Mouse (Mus musculus) cerebral cortex, adult 2 months (tissue): Measurements from ENCODE around the gene Col18a1.

Experiments
- WGBS: fragments of 180-500 bp; shearing (Covaris S2); methylation state at CpG from one replicate; pipeline ENCODE4 v1.1.7; 2018; 5-methylcytosine and 5-hydroxymethylcytosine counted together

The Col18a1 gene

GRCm38 (mm10) chr10:77038579-77039174 lies 127.7 kb downstream of the Col18a1 start:
- 78% methylated on average over 8 of the region's 8 CpGs for WGBS

GRCm38 (mm10) chr10:77035487-77035886 lies 130.9 kb downstream of the Col18a1 start:
- 53% methylated on average over 6 of the region's 6 CpGs for WGBS

- 1% methylated on average over 30 of the region's 30 CpGs for WGBS
Observed at GRCm38 (mm10) chr10:77033323-77034025, 132.9 kb downstream of the Col18a1 start.

- WGBS: 1% methylated on average over 49 of the region's 49 CpGs
Observed at GRCm38 (mm10) chr10:77032591-77033322, 133.6 kb downstream of the Col18a1 start.

GRCm38 (mm10) chr10:77031768-77032375 lies 134.5 kb downstream of the Col18a1 start, which contains the start of gene Slc19a1:
Slc19a1 (plus strand) TSS chr10:77032241.
- WGBS: 63% methylated on average over 13 of the region's 13 CpGs

GRCm38 (mm10) chr10:77030666-77031065 lies 135.7 kb downstream of the Col18a1 start:
- WGBS: 86% methylated on average over 5 of the region's 5 CpGs

- 93% methylated on average over 4 of the region's 4 CpGs for WGBS
Observed at GRCm38 (mm10) chr10:77029761-77030160, 136.6 kb downstream of the Col18a1 start.

GRCm38 (mm10) chr10:77028782-77029296 lies 137.5 kb downstream of the Col18a1 start:
- WGBS: 86% methylated on average over 6 of the region's 6 CpGs

GRCm38 (mm10) chr10:77026944-77027343 lies 139.4 kb downstream of the Col18a1 start:
- 94% methylated on average over 3 of the region's 3 CpGs for WGBS

- WGBS: 79% methylated on average over 5 of the region's 5 CpGs
Observed at GRCm38 (mm10) chr10:77024231-77024630, 142.1 kb downstream of the Col18a1 start.

GRCm38 (mm10) chr10:77022301-77023130 lies 143.8 kb downstream of the Col18a1 start:
- 80% methylated on average over 13 of the region's 13 CpGs for WGBS

GRCm38 (mm10) chr10:77021399-77022052 lies 144.8 kb downstream of the Col18a1 start:
- WGBS: 33% methylated on average over 17 of the region's 17 CpGs

- 84% methylated on average over 9 of the region's 9 CpGs for WGBS
Observed at GRCm38 (mm10) chr10:77017662-77018061, 148.7 kb downstream of the Col18a1 start.

GRCm38 (mm10) chr10:77017061-77017460 lies 149.3 kb downstream of the Col18a1 start:
- WGBS: 85% methylated on average over 2 of the region's 2 CpGs

GRCm38 (mm10) chr10:77016499-77016898 lies 149.8 kb downstream of the Col18a1 start:
- 55% methylated on average over 8 of the region's 8 CpGs for WGBS

- 89% methylated on average over 7 of the region's 7 CpGs for WGBS
Observed at GRCm38 (mm10) chr10:77016080-77016479, 150.3 kb downstream of the Col18a1 start.

GRCm38 (mm10) chr10:77011681-77012080 lies 154.7 kb downstream of the Col18a1 start:
- 81% methylated on average over 4 of the region's 4 CpGs for WGBS

GRCm38 (mm10) chr10:77008698-77009097 lies 157.7 kb downstream of the Col18a1 start:
- 56% methylated on average over 3 of the region's 3 CpGs for WGBS

GRCm38 (mm10) chr10:77008109-77008561 lies 158.2 kb downstream of the Col18a1 start:
- 51% methylated on average over 9 of the region's 9 CpGs for WGBS

GRCm38 (mm10) chr10:77007433-77008108 lies 158.8 kb downstream of the Col18a1 start:
- WGBS: 68% methylated on average over 8 of the region's 8 CpGs
